Mouse (Mus musculus) liver, adult 2 months (tissue): ENCODE measurements around the gene Wdr37. TPM values are rescaled to one million over a fixed set of nuclear protein-coding genes. Genes with fewer than 3 reads are reported as not detected.

Experiments used
- DNase-seq: peaks from one replicate; pipeline ENCODE4 v3.0.0-alpha.2; 2011; ENCODE audit warnings: low read depth, low spot score; ENCODE audit errors: extremely low read depth
- H3K27ac ChIP-seq: fragments of 200-500 bp; replicated peaks from 2 replicates; pipeline ENCODE4 v1.5.1; 2012; ENCODE audit warnings: low read depth, mild to moderate bottlenecking, control low read depth, inconsistent platforms, low read length; ENCODE audit not compliant: insufficient read depth
- H3K27me3 ChIP-seq: fragments of 200-500 bp; 2 replicates; pipeline ENCODE4 v1.6.1; 2012; ENCODE audit warnings: mild to moderate bottlenecking, moderate library complexity, low read length, inconsistent platforms; ENCODE audit not compliant: control insufficient read depth, insufficient read depth
- H3K36me3 ChIP-seq: fragments of 200-500 bp; 2 replicates; pipeline ENCODE4 v1.6.1; 2012; ENCODE audit warnings: low read length, inconsistent platforms; ENCODE audit not compliant: control insufficient read depth, insufficient read depth
- H3K4me1 ChIP-seq: fragments of 200-500 bp; 2 replicates; pipeline ENCODE4 v1.6.1; 2011; ENCODE audit warnings: low read length; ENCODE audit not compliant: control insufficient read depth, insufficient read depth
- H3K4me3 ChIP-seq: fragments of 200-500 bp; 2 replicates; pipeline ENCODE4 v1.5.1; 2011; ENCODE audit warnings: low read depth, mild to moderate bottlenecking, control low read depth, low read length, moderate library complexity; ENCODE audit not compliant: insufficient read depth
- H3K79me2 ChIP-seq: fragments of 200-500 bp; 2 replicates; pipeline ENCODE4 v1.6.1; 2012; ENCODE audit warnings: inconsistent platforms, mild to moderate bottlenecking, low read length, moderate library complexity; ENCODE audit not compliant: control insufficient read depth, insufficient read depth
- H3K9ac ChIP-seq: fragments of 200-500 bp; 2 replicates; pipeline ENCODE4 v1.6.1; 2012; ENCODE audit warnings: low read depth, mild to moderate bottlenecking, control low read depth, inconsistent platforms, low read length
- CTCF ChIP-seq: fragments of 200-500 bp; IDR thresholded peaks from 2 replicates; pipeline ENCODE4 v1.5.1; 2011; ENCODE audit warnings: low read depth, low read length, control low read depth
- POLR2A ChIP-seq: fragments of 200-500 bp; IDR thresholded peaks from 2 replicates; pipeline ENCODE4 v1.6.1; 2011; ENCODE audit warnings: low read length, control low read depth; ENCODE audit not compliant: insufficient read depth; ENCODE audit errors: extremely low read depth
- WGBS: fragments of 180-500 bp; shearing (Covaris S2); methylation state at CpG from one replicate; pipeline ENCODE4 v1.1.7; 2018; 5-methylcytosine and 5-hydroxymethylcytosine counted together
- polyA plus RNA-seq: library from polyadenylated mRNA; depleted of rRNA; stranded (reverse); fragments of >200 nt; gene quantifications from 2 replicates; pipeline ENCODE4 v1.2.3, GENCODE M21; 2012
- total RNA-seq: library from RNA; depleted of rRNA; stranded (reverse); fragments of >200 nt; gene quantifications from 2 replicates; pipeline ENCODE4 v1.2.3, GENCODE M21; 2014

Wdr37 gene
- total and polyA plus RNA-seq, 2 experiments, result 5.1 to 8.4 TPM

- Histone ChIP-seq H3K79me2 (peaks cover 3% of the 10 kb centered on the region; the same call in 1 of the 2 replicates), H3K36me3 (peaks cover 31% of the 10 kb centered on the region), H3K27ac (no peak overlapping the region), H3K27me3 (no peaks in the 10 kb centered on the region), H3K4me1 (peaks cover 3% of the 10 kb centered on the region), H3K9ac (no peak overlapping the region), H3K4me3 (no peak overlapping the region)
- no peak for DNase-seq
- 100% methylated on average over 1 of the region's 1 CpGs for WGBS
- no peak for TF ChIP-seq CTCF
- TF ChIP-seq POLR2A, result no peak
Measured at GRCm38 (mm10) chr13:8828946-8829345, 42.8 kb downstream of the Wdr37 start.

- H3K79me2 ChIP-seq, result 0 out of 2 replicates have a peak, but pooled peaks cover 6% of the 10 kb centered on the region
- H3K27ac ChIP-seq, result no peak overlapping the region
- TF ChIP-seq CTCF (no peak), POLR2A (no peak)
- no peaks in the 10 kb centered on the region for H3K27me3 ChIP-seq
- no peaks in the 10 kb centered on the region for H3K4me1 ChIP-seq
- H3K9ac ChIP-seq, result no peak overlapping the region
- H3K4me3 ChIP-seq, result no peak overlapping the region
- DNase-seq, result no peak
- 92% methylated on average over 8 of the region's 8 CpGs for WGBS
- H3K36me3 ChIP-seq, result peaks cover 34% of the 10 kb centered on the region
Measured at GRCm38 (mm10) chr13:8823546-8823945, 48.2 kb downstream of the Wdr37 start.

GRCm38 (mm10) chr13:8823120-8823519, 48.6 kb downstream of the Wdr37 start:
- Histone ChIP-seq H3K27ac (no peak overlapping the region), H3K9ac (no peak overlapping the region), H3K79me2 (0 out of 2 replicates have a peak, but pooled peaks cover 6% of the 10 kb centered on the region), H3K36me3 (peaks cover 33% of the 10 kb centered on the region), H3K27me3 (no peaks in the 10 kb centered on the region), H3K4me3 (no peak overlapping the region), H3K4me1 (no peaks in the 10 kb centered on the region)
- TF ChIP-seq POLR2A, result no peak
- no peak for TF ChIP-seq CTCF
- WGBS, result 91% methylated on average over 6 of the region's 6 CpGs
- no peak for DNase-seq

- H3K9ac ChIP-seq, result no peak overlapping the region
- H3K36me3 ChIP-seq, result peaks cover 32% of the 10 kb centered on the region
- DNase-seq, result peak; percentile 64
- no peak overlapping the region for H3K4me3 ChIP-seq
- no peak overlapping the region for H3K27ac ChIP-seq
- no peaks in the 10 kb centered on the region for H3K4me1 ChIP-seq
- no peaks in the 10 kb centered on the region for H3K27me3 ChIP-seq
- WGBS, result 39% methylated on average over 4 of the region's 4 CpGs
- TF ChIP-seq POLR2A (no peak), CTCF (no peak)
- 0 out of 2 replicates have a peak, but pooled peaks cover 6% of the 10 kb centered on the region for H3K79me2 ChIP-seq
Measured at GRCm38 (mm10) chr13:8822201-8822600, 49.5 kb downstream of the Wdr37 start.

- no peaks in the 10 kb centered on the region for H3K4me1 ChIP-seq
- peaks cover 22% of the 10 kb centered on the region for H3K36me3 ChIP-seq
- H3K27ac ChIP-seq, result no peak overlapping the region
- no peak overlapping the region for H3K9ac ChIP-seq
- no peak for DNase-seq
- WGBS, result 98% methylated on average over 2 of the region's 2 CpGs
- no peak overlapping the region for H3K4me3 ChIP-seq
- TF ChIP-seq POLR2A, result no peak
- TF ChIP-seq CTCF, result no peak
- H3K27me3 ChIP-seq, result no peaks in the 10 kb centered on the region
- H3K79me2 ChIP-seq, result no peaks in the 10 kb centered on the region
Measured at GRCm38 (mm10) chr13:8805931-8806330, 65.8 kb downstream of the Wdr37 start.

- H3K4me3 ChIP-seq, result no peak overlapping the region
- DNase-seq, result no peak
- H3K36me3 ChIP-seq, result peaks cover 16% of the 10 kb centered on the region
- no peak overlapping the region for H3K9ac ChIP-seq
- TF ChIP-seq CTCF (no peak), POLR2A (no peak)
- H3K27me3 ChIP-seq, result no peaks in the 10 kb centered on the region
- no peaks in the 10 kb centered on the region for H3K79me2 ChIP-seq
- no peak overlapping the region for H3K27ac ChIP-seq
- H3K4me1 ChIP-seq, result no peaks in the 10 kb centered on the region
- WGBS, result 80% methylated on average over 6 of the region's 6 CpGs
Measured at GRCm38 (mm10) chr13:8800576-8800975, 71.1 kb downstream of the Wdr37 start.
